Mouse (Mus musculus) liver, adult 2 months (tissue): ENCODE results near the gene Cd69.

Experiments
- CTCF ChIP-seq: fragments of 200-500 bp; IDR thresholded peaks from 2 replicates; pipeline ENCODE4 v1.5.1; 2011; ENCODE audit warnings: low read depth, low read length, control low read depth
- POLR2A ChIP-seq: fragments of 200-500 bp; IDR thresholded peaks from 2 replicates; pipeline ENCODE4 v1.6.1; 2011; ENCODE audit warnings: low read length, control low read depth; ENCODE audit not compliant: insufficient read depth; ENCODE audit errors: extremely low read depth

DNA sequence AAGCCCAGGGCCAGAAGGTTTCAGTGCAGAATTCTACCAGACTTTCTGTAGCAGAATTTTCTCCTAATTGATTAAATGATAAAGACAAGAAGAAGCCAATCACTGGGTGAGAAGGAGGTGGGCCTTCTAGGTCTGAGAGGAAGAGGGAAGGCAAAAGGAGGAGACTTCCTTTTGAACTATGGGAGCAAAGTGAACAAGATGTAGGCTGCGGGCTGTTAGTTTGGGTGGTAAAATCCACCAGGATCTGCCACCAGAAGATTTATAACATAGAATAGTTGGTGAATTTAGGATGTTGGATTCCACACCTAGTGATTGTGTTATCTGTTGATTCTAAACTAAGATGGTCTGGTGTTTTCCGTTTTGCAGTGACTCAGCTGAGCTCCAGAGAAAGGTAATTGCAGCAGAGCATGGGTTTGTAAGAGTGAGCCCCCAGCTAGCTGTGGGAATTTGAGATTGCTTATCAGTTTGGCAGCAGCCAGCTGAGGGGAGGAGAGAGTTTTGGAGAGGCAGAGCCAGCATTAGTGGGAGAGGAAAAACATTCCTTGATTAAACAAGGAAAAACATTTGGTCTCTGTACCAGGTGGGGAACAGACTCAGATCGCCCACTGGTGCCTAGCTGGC lies 55.2 kb downstream of the Cd69 start:
- TF ChIP-seq POLR2A (no peak), CTCF (no peak)
